Mouse (Mus musculus): ENCODE measurements around the gene Ctc1.

GRCm38 (mm10) chr11:69026562-69026961 lies 10.9 kb downstream of the Ctc1 start:
- no peak for TF ChIP-seq CTCF (IDR thresholded peaks at IDR 0.05; ENCODE audit: insufficient read depth, low read depth, low read length)
- no peak for TF ChIP-seq POLR2A (IDR thresholded peaks at IDR 0.05; ENCODE audit: insufficient read depth, low read depth, low read length)
